10 mouse cellular contexts compared by ENCODE assay signal in genomic region chr15:98674284-98674993, GRCm38 (mm10). TPM values are rescaled to one million over a fixed set of nuclear protein-coding genes. Genes with fewer than 3 reads are reported as not detected.
DNase-seq lines count a peak whose midpoint lies in the region; ATAC-seq lines count a peak whose summit lies in the region.
"Had no signal": no experiment of that assay in that cellular context is flagged by ENCODE, and none has a peak within 500 bp of the region (broad histone marks: within the 10 kb centered on the region; RNA-seq: fewer than 3 reads in every experiment).

No protein-coding gene starts in this region.

- H3K36me3 ChIP-seq in forebrain, embryonic 13.5 days (ENCODE audit: poor library complexity, severe bottlenecking), result peaks cover 10% of the 10 kb centered on the region; the same call in 1 of the 2 replicates
- H3K36me3 ChIP-seq in midbrain, embryonic 11.5 days (ENCODE audit: control insufficient read depth, insufficient read depth, low read length), result peaks cover 2% of the 10 kb centered on the region; the same call in 1 of the 2 replicates
- H3K36me3 ChIP-seq: stomach, embryonic 15.5 days had no signal

- H3K4me3 ChIP-seq in forebrain, embryonic 13.5 days, result peak overlapping the region; percentile 51
- H3K4me3 ChIP-seq in midbrain, embryonic 11.5 days (ENCODE audit: low read depth, low read length), result peak overlapping the region; percentile 54

- DNase-seq in heart, adult 11 months, result peak; percentile 88
- DNase-seq in heart, postnatal 10 days, result no peak
- DNase-seq in R1 (ENCODE audit: low read depth, low spot score), result peak; percentile 54
- DNase-seq in midbrain, embryonic 11.5 days (ENCODE audit: low spot score, missing footprints), result peak; percentile 97
- DNase-seq in urinary bladder, postnatal 4 days (ENCODE audit: low spot score in 2 of 2), result no peak
- DNase-seq in ovary, postnatal 10 days (ENCODE audit: low spot score), result no peak
- no peak for DNase-seq in adrenal gland, postnatal 10 days
- DNase-seq: liver, postnatal 0 days had no signal

- peak overlapping the region; percentile 99 for H3K4me2 ChIP-seq in forebrain, embryonic 13.5 days
- peak overlapping the region; percentile 95 for H3K4me2 ChIP-seq in midbrain, embryonic 11.5 days
- H3K4me2 ChIP-seq: stomach, embryonic 15.5 days had no signal

- peak; percentile 78 for ATAC-seq in forebrain, embryonic 13.5 days
- peak; percentile 75 for ATAC-seq in midbrain, embryonic 11.5 days (ENCODE audit: low FRiP score)
- ATAC-seq: liver, postnatal 0 days had no signal

- 0 out of 2 replicates have a peak overlapping the region, but pooled peaks have one; percentile 52 for H3K27ac ChIP-seq in forebrain, embryonic 13.5 days
- peak overlapping the region; percentile 72 for H3K27ac ChIP-seq in midbrain, embryonic 11.5 days (ENCODE audit: low read depth, low read length)
- H3K27ac ChIP-seq: stomach, embryonic 15.5 days had no signal

- peaks cover 43% of the 10 kb centered on the region for H3K4me1 ChIP-seq in forebrain, embryonic 13.5 days
- H3K4me1 ChIP-seq in midbrain, embryonic 11.5 days (ENCODE audit: control insufficient read depth, insufficient read depth, low read length), result peaks cover 41% of the 10 kb centered on the region

- peaks cover 32% of the 10 kb centered on the region for H3K27me3 ChIP-seq in forebrain, embryonic 13.5 days
- H3K27me3 ChIP-seq in midbrain, embryonic 11.5 days (ENCODE audit: control insufficient read depth, insufficient read depth, low read length), result peaks cover 2% of the 10 kb centered on the region; the same call in 1 of the 2 replicates

- intact Hi-C loops in heart, postnatal 10 days (cut with DNase I), result no loop called here

- peak overlapping the region; percentile 67 for H3K9ac ChIP-seq in forebrain, embryonic 13.5 days
- H3K9ac ChIP-seq in midbrain, embryonic 11.5 days (ENCODE audit: low read length), result peak overlapping the region; percentile 50
- H3K9ac ChIP-seq: liver, postnatal 0 days; stomach, embryonic 15.5 days had no signal

- WGBS in forebrain, embryonic 13.5 days, result 19% methylated on average over 7 of the region's 7 CpGs
- WGBS in midbrain, embryonic 11.5 days, result 31% methylated on average over 7 of the region's 7 CpGs

- H3K9me3 ChIP-seq in forebrain, embryonic 13.5 days (replicated peaks), result no peaks in the 10 kb centered on the region
- H3K9me3 ChIP-seq in midbrain, embryonic 11.5 days (ENCODE audit: control insufficient read depth, low read length), result no peaks in the 10 kb centered on the region
- H3K9me3 ChIP-seq: stomach, embryonic 15.5 days had no signal

RNA-seq across cellular contexts. Expression of gene Rnd1, which starts 2.8 kb away (rescaled TPM):
- 1 to 10 TPM in 1 of 2 experiments, under 1 TPM in 1; 0.84 to 1.9 TPM for total RNA-seq in heart, postnatal 10 days (2021)
- 6.3 and 7.0 TPM in 2 replicates for polyA plus RNA-seq in forebrain, embryonic 13.5 days (2015; fragmentation: Nextera tagmentation; extraction: Ambion mirVana)
- 6.1 and 6.3 TPM in 2 replicates for polyA plus RNA-seq in midbrain, embryonic 11.5 days (2014; fragmentation: Nextera tagmentation; extraction: Ambion mirVana)
- 1 to 10 TPM; 1.9 to 2.3 TPM for total RNA-seq in adrenal gland, postnatal 10 days (2021)

RNA-seq across cellular contexts. Expression of gene Ddx23, which starts 11.7 kb away (rescaled TPM):
- 10 to 100 TPM; 55.2 to 57.2 TPM for total RNA-seq in heart, postnatal 10 days (2021)
- 32.5 and 33.3 TPM in 2 replicates for polyA plus RNA-seq in forebrain, embryonic 13.5 days (2015; fragmentation: Nextera tagmentation; extraction: Ambion mirVana)
- polyA plus RNA-seq in midbrain, embryonic 11.5 days (2014; fragmentation: Nextera tagmentation; extraction: Ambion mirVana), result 24.8 and 24.9 TPM in 2 replicates
- 10 to 100 TPM; 55.5 to 72.4 TPM for total RNA-seq in adrenal gland, postnatal 10 days (2021)

RNA-seq across cellular contexts. Expression of gene Ccdc65, which starts 33.6 kb away (rescaled TPM):
- under 1 TPM; 0.12 to 0.41 TPM for total RNA-seq in heart, postnatal 10 days (2021)
- 2.1 TPM in 2 replicates for polyA plus RNA-seq in forebrain, embryonic 13.5 days (2015; fragmentation: Nextera tagmentation; extraction: Ambion mirVana)
- 0.71 and 1.4 TPM in 2 replicates for polyA plus RNA-seq in midbrain, embryonic 11.5 days (2014; fragmentation: Nextera tagmentation; extraction: Ambion mirVana)
- under 1 TPM; 0.61 to 0.63 TPM for total RNA-seq in adrenal gland, postnatal 10 days (2021)
- polyA plus RNA-seq: liver, postnatal 0 days had no signal

RNA-seq across cellular contexts. Expression of gene Cacnb3, which starts 43.8 kb away (rescaled TPM):
- total RNA-seq in heart, postnatal 10 days (2021), result 10 to 100 TPM; 13.6 to 14.0 TPM
- 82.1 and 94.8 TPM in 2 replicates for polyA plus RNA-seq in forebrain, embryonic 13.5 days (2015; fragmentation: Nextera tagmentation; extraction: Ambion mirVana)
- polyA plus RNA-seq in midbrain, embryonic 11.5 days (2014; fragmentation: Nextera tagmentation; extraction: Ambion mirVana), result 35.5 and 39.5 TPM in 2 replicates
- 10 to 100 TPM; 12.6 to 18.8 TPM for total RNA-seq in adrenal gland, postnatal 10 days (2021)

RNA-seq across cellular contexts. Expression of gene Fkbp11, which starts 53.6 kb away (rescaled TPM):
- 10 to 100 TPM in 1 of 2 experiments, 1 to 10 TPM in 1; 8.1 to 10.2 TPM for total RNA-seq in heart, postnatal 10 days (2021)
- polyA plus RNA-seq in forebrain, embryonic 13.5 days (2015; fragmentation: Nextera tagmentation; extraction: Ambion mirVana), result 3.0 and 4.9 TPM in 2 replicates
- polyA plus RNA-seq in midbrain, embryonic 11.5 days (2014; fragmentation: Nextera tagmentation; extraction: Ambion mirVana), result 10.3 and 10.5 TPM in 2 replicates
- total RNA-seq in adrenal gland, postnatal 10 days (2021), result 10 to 100 TPM in 1 of 2 experiments, 1 to 10 TPM in 1; 8.8 to 11.9 TPM

Comparison
In these comparisons a context has a peak if more than half of its experiments do, and no peak if none do; other contexts are left out.
1. DNase-seq: peak in heart, adult 11 months (single experiment), R1 (single experiment) and midbrain, embryonic 11.5 days (single experiment); none in heart, postnatal 10 days (0 of 2), urinary bladder, postnatal 4 days (0 of 2), ovary, postnatal 10 days (single experiment) and adrenal gland, postnatal 10 days (single experiment).